Mouse (Mus musculus): ENCODE data around the gene Asic2. TPM values are rescaled to one million over a fixed set of nuclear protein-coding genes. Genes with fewer than 3 reads are reported as not detected.
A peak's percentile ranks its signal among the peaks of the same experiment; 100 is the strongest.

Asic2 gene
- total RNA-seq, 2 experiments from 2014 or later, result not detected

DNA sequence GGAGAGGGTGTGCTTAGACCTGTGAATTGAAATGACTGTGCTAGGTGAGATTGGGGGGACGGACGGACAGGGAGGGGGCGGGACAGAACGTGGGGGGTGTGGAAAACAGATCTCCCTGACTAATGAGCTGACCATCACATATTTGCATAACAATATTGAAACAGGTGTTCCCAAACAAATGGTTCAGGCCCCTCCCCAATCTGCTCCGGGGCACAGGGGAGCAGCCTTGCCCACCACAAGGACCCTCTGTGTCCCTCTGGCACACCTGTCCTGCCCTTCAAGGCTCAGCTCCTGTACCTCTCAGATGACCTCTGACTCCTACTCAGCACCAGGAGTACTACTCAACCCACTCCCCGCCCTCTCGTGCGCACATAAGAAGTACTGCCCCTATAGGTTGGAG, 351.8 kb downstream of the Asic2 start:
- no peak for ATAC-seq (replicated peaks; ENCODE audit: poor library complexity)

- ATAC-seq (replicated peaks; ENCODE audit: poor library complexity), result no peak; the same call in 1 of the 2 replicates
These were observed 354.2 kb downstream of the Asic2 start for GRCm38 (mm10) chr11:81613869-81614620.

- peak; percentile 92 for ATAC-seq (replicated peaks; ENCODE audit: poor library complexity)
These were observed 355.3 kb downstream of the Asic2 start for GRCm38 (mm10) chr11:81612798-81613540.

DNA sequence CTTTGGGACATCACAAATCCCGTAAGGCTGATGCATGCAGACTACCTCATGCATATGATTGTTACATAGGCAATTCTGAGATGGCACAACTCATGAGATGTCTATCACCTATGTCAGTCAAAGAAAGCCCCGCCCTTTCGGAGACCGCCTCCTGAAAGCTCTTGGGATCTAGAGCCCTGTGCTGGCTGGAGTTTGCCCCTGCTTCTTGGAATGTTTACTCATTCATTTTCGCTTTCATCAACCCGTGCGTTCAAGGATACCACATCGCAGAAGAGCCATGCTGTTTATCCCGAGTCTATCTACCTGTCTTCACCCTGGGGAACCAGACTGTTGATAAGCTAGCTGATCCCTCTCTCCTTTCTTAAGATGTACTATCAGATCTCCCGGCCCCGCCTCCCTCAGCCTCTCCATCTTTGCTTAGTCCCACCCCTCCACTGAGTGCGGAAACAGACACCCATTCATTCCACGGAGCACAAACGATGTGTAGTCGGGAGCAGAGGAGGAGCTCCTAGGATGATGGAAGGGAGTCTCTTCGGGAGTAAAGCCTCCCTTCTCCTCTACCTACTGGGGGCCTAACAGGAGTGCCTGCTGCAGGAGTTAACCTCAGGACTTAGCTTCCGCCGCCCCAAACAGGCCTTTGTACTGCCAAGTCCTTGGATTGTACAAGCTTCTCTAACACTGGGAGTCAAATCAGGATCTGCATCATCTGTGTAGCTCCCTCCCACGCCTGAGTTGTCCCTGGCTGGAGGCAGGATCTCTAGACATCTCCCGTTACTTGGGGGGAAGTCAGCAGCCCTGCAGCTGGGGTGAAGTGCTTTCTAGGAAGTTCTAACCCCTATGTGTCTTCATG, 356.1 kb downstream of the Asic2 start:
- no peak for ATAC-seq (replicated peaks; ENCODE audit: poor library complexity)

GRCm38 (mm10) chr11:81610506-81610905, 357.8 kb downstream of the Asic2 start:
- no peak for ATAC-seq (replicated peaks; ENCODE audit: poor library complexity)

GRCm38 (mm10) chr11:81602971-81603370, 365.3 kb downstream of the Asic2 start:
- no peak for ATAC-seq (replicated peaks; ENCODE audit: poor library complexity)

DNA sequence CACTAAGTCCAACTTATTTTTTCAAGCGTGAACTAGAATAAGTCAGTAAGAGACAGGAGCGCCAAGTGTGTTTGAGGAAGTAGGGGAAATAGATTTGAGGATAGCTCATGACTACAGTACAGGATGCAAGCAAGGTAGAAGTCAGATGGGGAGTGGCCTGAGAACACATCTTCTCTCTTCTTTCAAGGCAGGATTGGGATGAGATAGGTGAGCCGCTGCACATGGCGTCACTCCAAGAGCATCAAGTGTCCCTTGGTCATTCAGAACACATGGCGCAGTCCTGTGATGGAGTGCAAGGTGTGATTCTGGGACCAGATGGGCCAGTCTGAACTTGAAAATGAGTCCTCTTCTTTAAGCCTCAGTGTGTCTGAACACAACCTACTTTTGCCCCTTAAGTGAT, 366.5 kb downstream of the Asic2 start:
- ATAC-seq (replicated peaks; ENCODE audit: poor library complexity), result no peak

- no peak for ATAC-seq (replicated peaks; ENCODE audit: poor library complexity)
These were observed 370.7 kb downstream of the Asic2 start for GRCm38 (mm10) chr11:81597601-81598000.

DNA sequence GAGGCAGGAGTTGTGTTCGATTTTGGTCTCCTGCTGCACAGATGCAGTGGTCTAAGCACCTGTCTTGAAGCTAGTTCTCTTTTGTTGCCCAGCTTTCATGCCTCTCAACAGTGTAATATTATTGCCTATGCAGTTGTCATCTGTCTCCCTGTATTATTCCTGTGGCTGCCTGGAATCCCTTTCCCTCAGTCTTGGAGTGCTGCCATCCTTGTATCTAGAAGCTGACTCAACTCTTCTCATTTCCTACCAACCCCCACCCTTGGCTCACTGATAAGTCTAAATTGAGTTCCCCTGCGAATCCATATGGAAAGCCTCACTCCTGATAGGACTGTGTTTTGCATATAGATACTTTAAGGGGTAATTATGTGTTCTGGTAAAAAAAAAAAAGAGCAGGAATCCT, 373.0 kb downstream of the Asic2 start:
- no peak for ATAC-seq (replicated peaks; ENCODE audit: poor library complexity)

GRCm38 (mm10) chr11:81592776-81593175, 375.5 kb downstream of the Asic2 start:
- no peak for ATAC-seq (replicated peaks; ENCODE audit: poor library complexity)

- ATAC-seq (replicated peaks; ENCODE audit: poor library complexity), result no peak
These were observed 377.3 kb downstream of the Asic2 start for GRCm38 (mm10) chr11:81590911-81591310.

GRCm38 (mm10) chr11:81588630-81589029, 379.6 kb downstream of the Asic2 start:
- peak; percentile 76 for ATAC-seq (replicated peaks; ENCODE audit: poor library complexity)

DNA sequence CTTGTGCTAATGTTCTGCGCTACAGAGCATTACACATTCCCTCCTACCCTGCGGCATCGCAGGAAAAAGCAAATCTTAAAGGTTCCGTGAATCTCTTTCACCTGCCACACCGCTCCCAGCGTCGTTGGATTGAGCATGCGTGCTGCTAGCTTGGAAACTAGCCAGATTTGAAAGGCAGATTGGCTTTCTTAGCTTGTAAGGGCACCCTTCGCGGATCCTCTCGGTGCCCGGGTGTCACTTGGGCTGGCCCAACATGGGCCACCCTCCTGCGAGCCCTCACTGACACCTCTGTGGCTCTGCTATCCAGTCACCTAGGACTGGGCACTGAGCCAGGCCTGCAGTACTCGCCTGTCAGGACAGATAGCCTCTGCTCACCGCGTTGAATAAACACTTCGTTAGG, 380.3 kb downstream of the Asic2 start:
- ATAC-seq (replicated peaks; ENCODE audit: poor library complexity), result no peak

- ATAC-seq (replicated peaks; ENCODE audit: poor library complexity), result no peak
These were observed 381.1 kb downstream of the Asic2 start for GRCm38 (mm10) chr11:81587114-81587513.

- ATAC-seq (replicated peaks; ENCODE audit: poor library complexity), result no peak
These were observed 383.8 kb downstream of the Asic2 start for GRCm38 (mm10) chr11:81584506-81584905.

DNA sequence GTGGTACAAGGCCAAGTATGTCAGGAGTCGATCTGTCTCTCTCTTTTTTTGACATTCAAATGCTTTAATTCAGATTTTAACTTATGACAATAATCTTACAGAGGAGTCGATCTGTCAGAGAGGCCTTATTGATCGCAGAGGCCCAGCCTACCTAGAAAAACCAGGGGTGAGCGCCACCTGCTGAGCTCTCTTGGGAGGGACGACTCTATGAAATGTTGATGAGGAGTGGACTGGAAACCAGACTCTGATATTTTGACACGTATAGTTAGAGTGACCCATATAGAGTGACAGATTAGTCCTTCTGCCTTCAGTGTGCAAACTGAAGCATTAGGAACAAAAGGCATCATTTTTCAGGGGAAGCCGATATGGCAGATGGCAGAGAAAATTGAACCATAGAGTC, 385.1 kb downstream of the Asic2 start:
- no peak for ATAC-seq (replicated peaks; ENCODE audit: poor library complexity)

GRCm38 (mm10) chr11:81582161-81582560, 386.1 kb downstream of the Asic2 start:
- no peak for ATAC-seq (replicated peaks; ENCODE audit: poor library complexity)

GRCm38 (mm10) chr11:81579753-81580152, 388.5 kb downstream of the Asic2 start:
- no peak for ATAC-seq (replicated peaks; ENCODE audit: poor library complexity)

GRCm38 (mm10) chr11:81570406-81570805, 397.9 kb downstream of the Asic2 start:
- ATAC-seq (replicated peaks; ENCODE audit: poor library complexity), result no peak

GRCm38 (mm10) chr11:81564857-81565256, 403.4 kb downstream of the Asic2 start:
- no peak for ATAC-seq (replicated peaks; ENCODE audit: poor library complexity)

DNA sequence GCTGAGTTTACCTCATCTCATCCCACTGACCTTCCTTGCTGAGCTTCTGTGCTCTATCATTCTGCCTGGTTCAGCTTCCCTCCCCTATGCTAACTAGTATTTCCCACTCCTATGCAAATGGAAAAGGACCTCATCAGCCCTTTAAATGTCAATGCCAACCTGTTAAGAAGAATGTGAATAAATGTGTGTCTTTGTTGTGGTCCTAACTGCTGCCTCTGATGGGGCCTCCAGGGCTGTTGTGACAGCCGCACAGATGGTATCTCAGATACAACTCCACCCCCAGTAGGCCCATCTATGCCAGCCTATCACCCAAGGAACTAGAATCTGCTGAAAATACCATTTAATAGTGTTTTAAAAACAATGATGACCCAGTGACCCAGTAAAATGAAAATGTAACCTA, 407.9 kb downstream of the Asic2 start:
- no peak for ATAC-seq (replicated peaks; ENCODE audit: poor library complexity)

All from megakaryocyte progenitor cell, adult 5-6 weeks (primary cell).